Mouse (Mus musculus) lung, embryonic 14.5 days (tissue): ENCODE measurements at regions not wholly inside any gene's neighbourhood (a gene's known extent, or its start where the extent isn't known, plus 50 kb on each side); places are given as distances from the start of the nearest gene placed in this dataset.
A peak's percentile ranks its signal among the peaks of the same experiment; 100 is the strongest.

Experiments
- ATAC-seq: fragments of 200-750 bp; cut with Nextera tagmentation; 2 replicates; pipeline ENCODE4 v1.8.0; 2017; ENCODE audit warnings: mild to moderate bottlenecking, moderate TSS enrichment, moderate library complexity; ENCODE audit not compliant: insufficient read depth
- DNase-seq: peaks from one replicate; pipeline ENCODE4 v3.0.0-alpha.2; 2015
- H3K27ac ChIP-seq: fragments of 300-500 bp; sonication (generic); 2 replicates; pipeline ENCODE4 v1.5.1; 2014; ENCODE audit warnings: low read depth, mild to moderate bottlenecking, moderate library complexity
- H3K27me3 ChIP-seq: fragments of 300-500 bp; sonication (generic); 2 replicates; pipeline ENCODE4 v1.6.1; 2014; ENCODE audit warnings: low read length, control low read depth; ENCODE audit not compliant: insufficient read depth
- H3K36me3 ChIP-seq: fragments of 300-500 bp; sonication (generic); 2 replicates; pipeline ENCODE4 v1.6.1; 2014; ENCODE audit warnings: control low read depth; ENCODE audit not compliant: insufficient read depth
- H3K4me1 ChIP-seq: fragments of 300-500 bp; sonication (generic); 2 replicates; pipeline ENCODE4 v1.6.1; 2014; ENCODE audit warnings: antibody characterized with exemption, control low read depth; ENCODE audit not compliant: insufficient read depth
- H3K4me2 ChIP-seq: fragments of 300-500 bp; sonication (generic); 2 replicates; pipeline ENCODE4 v1.6.1; 2014; ENCODE audit warnings: mild to moderate bottlenecking
- H3K4me3 ChIP-seq: fragments of 300-500 bp; sonication (generic); 2 replicates; pipeline ENCODE4 v1.5.1; 2014; ENCODE audit warnings: low read depth, low read length
- H3K9ac ChIP-seq: fragments of 300-500 bp; sonication (generic); 2 replicates; pipeline ENCODE4 v1.6.1; 2014
- H3K9me3 ChIP-seq: fragments of 300-500 bp; sonication (generic); 2 replicates; pipeline ENCODE4 v1.6.1; 2016; ENCODE audit warnings: low read depth, low read length, control low read depth
- CTCF ChIP-seq: IDR thresholded peaks from 2 replicates; pipeline ENCODE4 v1.5.1; 2016; ENCODE audit warnings: antibody characterized with exemption, low read depth
- WGBS: fragments of 180-500 bp; shearing (Covaris S2); extraction: QIAGEN DNeasy Blood & Tissue Kit; methylation state at CpG from one replicate; pipeline ENCODE4 v1.1.7; 2014; 5-methylcytosine and 5-hydroxymethylcytosine counted together

- Histone ChIP-seq H3K36me3 (no peaks in the 10 kb centered on the region), H3K27ac (no peak overlapping the region), H3K4me1 (no peaks in the 10 kb centered on the region), H3K9ac (no peak overlapping the region), H3K4me2 (no peak overlapping the region), H3K27me3 (no peaks in the 10 kb centered on the region), H3K9me3 (no peaks in the 10 kb centered on the region), H3K4me3 (no peak overlapping the region)
- no peak for ATAC-seq
- DNase-seq, result no peak
- 74% methylated on average over 1 of the region's 1 CpGs for WGBS
- no peak for TF ChIP-seq CTCF
Observed at GRCm38 (mm10) chr1:121144981-121145380, 187.4 kb downstream of the Insig2 start.

- Histone ChIP-seq H3K9ac (no peak overlapping the region), H3K27ac (no peak overlapping the region), H3K36me3 (no peaks in the 10 kb centered on the region), H3K4me1 (no peaks in the 10 kb centered on the region), H3K4me2 (no peak overlapping the region), H3K9me3 (no peaks in the 10 kb centered on the region), H3K4me3 (no peak overlapping the region), H3K27me3 (no peaks in the 10 kb centered on the region)
- DNase-seq (no peak), ATAC-seq (no peak)
- no peak for TF ChIP-seq CTCF
- 57% methylated on average over 5 of the region's 5 CpGs for WGBS
Observed at GRCm38 (mm10) chr1:121153476-121153875, 178.9 kb downstream of the Insig2 start.

GRCm38 (mm10) chr1:121154616-121155015 lies 177.8 kb downstream of the Insig2 start:
- no peaks in the 10 kb centered on the region for H3K4me1 ChIP-seq
- no peaks in the 10 kb centered on the region for H3K9me3 ChIP-seq
- H3K4me2 ChIP-seq, result no peak overlapping the region
- H3K36me3 ChIP-seq, result no peaks in the 10 kb centered on the region
- H3K9ac ChIP-seq, result no peak overlapping the region
- TF ChIP-seq CTCF, result no peak
- ATAC-seq, result no peak
- WGBS, result 39% methylated on average over 8 of the region's 8 CpGs
- H3K27me3 ChIP-seq, result no peaks in the 10 kb centered on the region
- DNase-seq, result no peak
- no peak overlapping the region for H3K27ac ChIP-seq
- H3K4me3 ChIP-seq, result no peak overlapping the region

GRCm38 (mm10) chr1:121168651-121169050 lies 163.7 kb downstream of the Insig2 start:
- DNase-seq (no peak), ATAC-seq (no peak)
- WGBS, result 40% methylated on average over 3 of the region's 3 CpGs
- H3K36me3 ChIP-seq, result no peaks in the 10 kb centered on the region
- no peak overlapping the region for H3K4me2 ChIP-seq
- no peaks in the 10 kb centered on the region for H3K9me3 ChIP-seq
- H3K27me3 ChIP-seq, result no peaks in the 10 kb centered on the region
- no peak overlapping the region for H3K27ac ChIP-seq
- no peak for TF ChIP-seq CTCF
- no peak overlapping the region for H3K4me3 ChIP-seq
- no peaks in the 10 kb centered on the region for H3K4me1 ChIP-seq
- H3K9ac ChIP-seq, result no peak overlapping the region

DNA sequence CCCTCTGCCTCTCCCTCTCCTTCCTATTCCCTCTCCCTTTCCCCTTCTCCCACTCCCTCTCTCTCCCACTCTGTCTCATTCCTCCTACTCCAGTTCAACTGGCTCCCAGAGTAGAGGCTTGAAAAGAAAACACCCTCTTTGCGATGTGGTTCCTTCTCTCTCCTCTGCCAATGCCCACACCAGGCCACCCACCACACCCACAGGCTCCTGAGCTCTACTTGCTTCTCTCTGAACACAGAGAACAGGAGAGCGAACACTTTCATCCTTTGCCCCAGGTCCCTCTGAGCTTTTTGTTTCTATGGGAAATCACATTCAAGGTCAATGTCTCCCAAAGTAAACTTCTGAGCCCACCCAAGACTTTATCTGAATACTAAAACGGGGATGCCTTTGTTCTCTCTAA lies 155.8 kb downstream of the Insig2 start:
- Histone ChIP-seq H3K9me3 (no peaks in the 10 kb centered on the region), H3K27ac (no peak overlapping the region), H3K4me2 (no peak overlapping the region), H3K36me3 (no peaks in the 10 kb centered on the region), H3K4me3 (no peak overlapping the region), H3K9ac (no peak overlapping the region), H3K27me3 (peaks cover 50% of the 10 kb centered on the region), H3K4me1 (no peaks in the 10 kb centered on the region)
- 7% methylated on average over 3 of the region's 3 CpGs for WGBS
- DNase-seq, result peak; percentile 1
- TF ChIP-seq CTCF, result no peak
- ATAC-seq, result no peak

DNA sequence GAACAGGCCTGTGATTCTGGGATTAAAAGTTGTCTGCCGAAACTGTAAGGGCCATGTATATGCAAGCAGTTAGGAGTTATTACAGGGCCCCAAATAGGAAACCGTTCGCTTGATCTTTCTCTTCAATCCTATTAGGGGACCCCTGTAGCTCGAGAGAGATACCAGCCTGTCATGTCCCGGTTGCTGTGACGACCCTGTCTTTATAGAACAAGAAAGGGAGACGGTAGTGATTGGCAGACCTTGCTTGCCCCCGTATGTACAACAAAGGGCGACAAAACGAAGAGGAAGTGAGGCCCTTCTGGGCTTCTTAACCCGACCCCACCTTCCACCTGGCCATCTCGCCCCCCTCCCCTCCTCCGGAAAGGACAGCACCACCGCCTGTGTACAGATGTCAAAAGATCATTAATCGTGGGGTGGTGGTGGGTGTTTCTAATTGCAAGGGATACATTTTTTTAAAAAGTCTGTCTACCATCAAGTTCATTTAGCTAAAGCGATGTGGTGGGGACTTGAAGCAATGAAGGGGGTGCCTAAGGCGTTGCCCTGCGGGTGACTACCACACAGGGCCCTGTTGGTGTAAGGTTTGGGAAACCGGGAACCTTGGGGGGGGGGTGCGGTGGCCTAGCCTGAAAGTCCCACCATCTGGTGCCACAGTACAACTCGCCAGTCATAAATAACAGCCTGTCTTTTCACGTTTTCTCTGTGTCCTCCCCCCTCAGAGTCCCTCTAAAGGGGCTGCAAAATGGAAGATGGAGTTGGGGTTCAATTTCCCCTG lies 155.1 kb downstream of the Insig2 start:
- peak overlapping the region; percentile 38 for H3K4me2 ChIP-seq
- no peaks in the 10 kb centered on the region for H3K9me3 ChIP-seq
- WGBS, result 3% methylated on average over 22 of the region's 22 CpGs
- no peaks in the 10 kb centered on the region for H3K4me1 ChIP-seq
- H3K4me3 ChIP-seq, result peak overlapping the region; percentile 4; the same call in 1 of the 2 replicates
- peaks cover 55% of the 10 kb centered on the region for H3K27me3 ChIP-seq
- TF ChIP-seq CTCF, result no peak
- DNase-seq, result peak; percentile 1
- no peak overlapping the region for H3K9ac ChIP-seq
- no peak overlapping the region for H3K27ac ChIP-seq
- no peaks in the 10 kb centered on the region for H3K36me3 ChIP-seq
- no peak for ATAC-seq

- DNase-seq (peak; percentile 36), ATAC-seq (0 out of 2 replicates have a peak, but pooled peaks have one; percentile 35)
- Histone ChIP-seq H3K36me3 (no peaks in the 10 kb centered on the region), H3K4me2 (peak overlapping the region; percentile 38), H3K4me1 (no peaks in the 10 kb centered on the region), H3K9me3 (no peaks in the 10 kb centered on the region), H3K4me3 (peak overlapping the region; percentile 4; the same call in 1 of the 2 replicates), H3K27me3 (peaks cover 55% of the 10 kb centered on the region), H3K27ac (no peak overlapping the region), H3K9ac (no peak overlapping the region)
- under 1% methylated on average over 31 of the region's 31 CpGs for WGBS
- TF ChIP-seq CTCF, result no peak
Observed at GRCm38 (mm10) chr1:121177908-121178311, 154.5 kb downstream of the Insig2 start.
